Mouse (Mus musculus): Measurements from ENCODE around the gene BC048403.
A peak's percentile ranks its signal among the peaks of the same experiment; 100 is the strongest.

The BC048403 gene

DNA sequence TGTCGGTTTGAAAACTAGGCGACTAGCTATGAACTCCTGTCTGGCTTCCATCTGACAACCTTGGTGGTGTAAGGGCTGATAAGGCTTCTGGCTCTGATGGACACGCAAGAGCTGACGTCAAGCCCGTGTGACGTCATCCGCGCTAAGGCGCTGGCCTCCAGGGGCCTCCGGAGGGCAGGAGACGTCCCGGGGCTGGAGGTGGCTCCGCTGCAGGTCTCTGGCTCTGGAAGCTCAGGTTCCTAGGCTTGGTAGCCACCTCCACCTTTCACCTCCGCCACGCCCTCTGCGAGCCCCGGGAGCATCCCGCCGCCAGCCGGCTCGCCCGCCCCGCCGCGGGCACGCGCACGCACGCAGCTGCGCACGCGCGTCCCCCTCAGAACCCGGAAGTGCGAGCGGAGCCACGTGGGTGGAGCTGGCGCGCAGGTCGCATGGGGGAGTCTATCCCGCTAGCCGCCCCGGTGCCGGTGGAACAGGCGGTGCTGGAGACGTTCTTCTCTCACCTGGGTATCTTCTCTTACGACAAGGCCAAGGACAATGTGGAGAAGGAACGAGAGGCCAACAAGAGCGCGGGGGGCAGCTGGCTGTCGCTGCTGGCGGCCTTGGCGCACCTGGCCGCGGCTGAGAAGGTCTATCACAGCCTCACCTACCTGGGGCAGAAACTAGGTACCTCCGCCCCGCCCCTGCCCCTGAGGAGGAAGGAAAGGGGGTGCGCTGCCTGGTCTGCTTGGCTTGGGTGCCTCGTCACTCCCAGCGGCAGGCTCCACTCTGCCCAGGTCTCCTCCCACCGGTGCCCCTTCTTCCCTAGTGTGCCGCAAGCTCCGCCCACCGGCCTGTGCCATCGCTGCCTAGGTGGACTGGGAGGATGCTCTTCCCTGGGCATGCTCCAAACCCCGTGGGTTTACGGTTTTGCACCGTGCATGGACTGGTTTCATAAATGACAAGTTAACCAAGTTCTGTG, at the start of gene BC048403:
TSS of gene BC048403 (plus strand) at position 390 of the 958 bp plus-strand sequence.
- DNase-seq (ENCODE audit: low read depth, low spot score): peak; percentile 80

DNA sequence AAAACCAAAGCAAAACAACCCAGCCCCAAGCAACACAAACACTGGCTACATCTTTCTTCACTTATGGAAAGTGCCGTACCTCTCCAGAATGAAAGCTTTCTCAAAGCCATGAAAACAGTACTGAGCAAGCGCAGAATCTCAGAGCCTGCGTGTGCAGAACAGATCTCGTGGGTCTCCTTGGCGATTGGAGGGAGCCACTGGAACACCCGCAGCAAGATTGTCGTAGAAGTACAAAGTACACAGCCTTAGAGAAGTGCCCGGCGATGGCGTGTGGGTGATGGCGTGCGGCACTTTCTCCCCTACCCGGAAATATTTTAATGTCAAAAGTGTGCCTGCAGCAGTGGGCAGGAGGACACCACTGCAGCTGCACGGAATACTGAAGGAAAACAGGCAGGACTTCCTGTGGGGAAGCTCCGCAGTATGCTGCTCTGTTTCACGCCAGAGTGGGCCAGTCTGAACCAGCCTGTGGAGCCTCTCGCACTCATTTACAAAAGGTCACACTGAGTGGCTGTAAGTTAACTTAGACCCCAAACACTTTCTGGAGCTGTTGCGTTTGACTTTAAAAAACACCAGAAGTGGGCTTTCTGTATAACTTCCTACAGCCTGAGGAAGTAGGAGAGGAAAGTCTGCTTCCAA, 46.7 kb upstream of the BC048403 start:
- DNase-seq (ENCODE audit: low read depth, low spot score): no peak

DNA sequence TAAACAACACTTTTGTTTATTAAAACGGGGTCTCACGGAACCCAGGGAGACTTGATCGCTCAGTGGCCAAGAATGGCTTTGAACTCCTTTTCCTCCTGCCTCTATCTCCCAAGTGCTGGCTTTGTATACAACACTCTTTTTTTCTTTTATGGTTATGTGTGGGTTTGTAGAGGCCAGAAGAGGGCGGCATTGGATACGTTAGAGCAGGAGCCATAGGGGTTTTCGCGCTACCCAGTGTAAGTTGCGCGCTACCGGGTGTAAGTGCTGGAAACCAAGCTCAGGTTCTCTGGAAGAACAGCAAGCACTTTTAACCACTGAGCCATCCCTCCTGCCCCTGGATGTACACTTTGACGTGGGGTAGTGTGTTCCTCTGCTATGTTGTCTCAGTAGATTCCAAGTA, 45.2 kb upstream of the BC048403 start:
- no peak for DNase-seq (ENCODE audit: low read depth, low spot score)

DNA sequence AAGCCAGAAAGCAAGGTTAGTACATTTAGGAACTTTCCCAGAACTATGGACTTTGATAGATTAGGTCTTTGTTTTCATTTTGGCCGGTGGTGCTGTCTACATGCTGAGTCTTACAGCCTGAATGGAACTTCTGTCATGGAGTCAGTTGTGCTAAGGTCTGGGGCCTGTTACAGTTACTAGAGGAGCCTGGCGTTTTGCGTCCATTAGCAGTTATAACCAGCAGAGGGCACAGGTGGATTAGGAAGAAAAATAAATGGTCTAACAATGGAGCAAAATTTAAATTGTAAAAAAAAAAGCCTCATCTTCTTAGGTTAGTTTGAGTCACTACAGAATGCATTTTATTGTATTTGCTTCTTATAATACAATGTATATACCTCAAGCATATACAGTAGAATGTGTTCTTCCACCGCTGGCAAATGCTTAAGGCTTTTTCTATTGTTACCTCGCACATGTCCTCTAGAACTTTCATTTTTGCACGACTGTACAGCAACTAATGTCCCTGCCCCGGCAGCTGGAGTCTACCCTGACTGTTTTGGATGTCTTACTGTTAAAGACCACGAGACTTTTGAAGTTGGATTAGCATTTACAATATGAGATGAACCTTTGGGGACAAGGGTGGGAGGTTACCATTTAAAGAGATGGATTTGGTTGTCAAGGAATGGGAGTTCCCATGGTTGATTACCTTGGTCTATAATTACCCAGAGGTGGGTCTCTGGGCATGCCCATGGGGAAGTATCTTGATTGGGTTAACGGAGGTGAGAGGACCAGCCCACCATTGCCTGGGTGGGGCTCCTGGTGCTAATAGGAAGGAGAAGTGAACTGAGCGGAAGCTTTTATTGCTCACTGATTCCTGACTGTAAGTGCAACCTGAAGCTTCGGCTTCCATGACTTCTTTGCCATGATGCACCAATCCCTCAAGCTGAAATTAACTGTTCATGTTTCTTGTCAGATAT, 38.2 kb upstream of the BC048403 start:
- DNase-seq (ENCODE audit: low read depth, low spot score): peak; percentile 26

DNA sequence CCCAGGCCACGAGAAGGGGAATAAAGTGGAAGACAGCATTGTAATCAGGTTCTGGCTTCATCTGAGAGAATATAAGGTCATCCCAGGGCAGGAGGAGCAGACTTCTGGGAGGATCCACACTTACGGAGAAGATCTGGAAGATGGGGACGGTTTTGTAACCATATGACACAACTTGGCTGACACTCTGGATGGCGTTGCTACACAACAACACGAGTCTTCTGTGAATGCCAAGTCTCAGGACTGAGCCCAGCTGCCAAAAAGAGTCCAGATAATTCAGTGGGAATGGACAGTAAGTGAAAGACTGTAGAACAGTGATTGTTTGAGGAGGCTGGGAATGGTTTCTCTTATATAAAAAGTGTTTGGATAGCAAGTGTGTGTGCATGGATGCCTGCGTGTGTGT, 36.1 kb upstream of the BC048403 start:
- no peak for DNase-seq (ENCODE audit: low read depth, low spot score)

DNA sequence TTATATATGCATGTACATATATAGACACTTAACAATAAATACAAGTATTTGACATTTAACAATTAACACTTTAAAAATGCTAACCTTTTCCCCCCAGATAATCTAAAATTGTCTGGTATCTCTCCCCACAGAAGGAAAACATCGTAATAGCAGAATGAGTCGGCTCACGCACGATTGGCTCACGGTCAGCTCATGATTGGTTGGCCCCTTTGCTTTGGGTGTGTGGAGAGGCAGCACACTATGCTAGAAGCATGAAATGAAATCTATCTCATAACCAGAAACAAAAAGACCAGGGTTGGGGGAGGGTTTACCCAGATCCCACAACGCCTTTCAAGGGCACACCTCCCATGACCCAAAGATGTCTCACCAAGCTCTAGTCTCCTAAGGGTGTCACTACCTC, 34.9 kb upstream of the BC048403 start:
- no peak for DNase-seq (ENCODE audit: low read depth, low spot score)

DNA sequence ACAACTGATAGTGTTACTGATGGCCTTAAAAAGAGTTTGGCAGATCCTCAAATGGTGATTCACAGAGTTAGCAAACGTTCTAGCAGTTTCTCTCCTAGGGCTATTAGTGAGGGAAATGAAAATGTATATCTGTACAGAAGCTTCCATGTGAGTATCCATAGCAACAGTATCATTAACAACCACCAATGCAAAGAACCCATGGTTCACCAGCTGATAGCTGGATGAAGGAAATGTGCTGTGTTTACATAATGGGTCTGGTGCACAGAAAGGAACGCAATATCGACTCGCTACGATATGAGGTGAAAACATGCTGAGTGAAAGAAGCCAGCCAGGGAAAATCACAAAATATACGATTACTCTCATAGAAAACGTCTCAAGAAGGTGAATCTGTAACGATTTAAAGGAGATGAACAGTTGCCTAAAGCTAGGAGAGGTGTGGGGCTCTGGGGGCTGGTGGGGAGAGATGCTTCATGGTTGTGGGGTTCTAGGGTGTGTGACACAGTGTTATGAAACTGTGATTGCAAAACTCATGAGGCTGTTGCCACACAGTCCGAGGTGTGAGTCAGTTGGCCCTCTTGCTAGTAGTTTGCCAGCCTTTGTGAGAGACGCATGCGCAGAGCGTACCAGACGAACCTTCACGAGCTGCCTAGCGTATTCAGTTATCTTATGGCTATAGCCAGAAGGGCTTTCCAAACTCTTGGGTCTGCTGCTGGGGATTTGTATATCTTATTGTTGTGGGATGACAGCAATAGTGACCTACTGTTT, 34.2 kb upstream of the BC048403 start:
- DNase-seq (ENCODE audit: low read depth, low spot score): no peak

DNA sequence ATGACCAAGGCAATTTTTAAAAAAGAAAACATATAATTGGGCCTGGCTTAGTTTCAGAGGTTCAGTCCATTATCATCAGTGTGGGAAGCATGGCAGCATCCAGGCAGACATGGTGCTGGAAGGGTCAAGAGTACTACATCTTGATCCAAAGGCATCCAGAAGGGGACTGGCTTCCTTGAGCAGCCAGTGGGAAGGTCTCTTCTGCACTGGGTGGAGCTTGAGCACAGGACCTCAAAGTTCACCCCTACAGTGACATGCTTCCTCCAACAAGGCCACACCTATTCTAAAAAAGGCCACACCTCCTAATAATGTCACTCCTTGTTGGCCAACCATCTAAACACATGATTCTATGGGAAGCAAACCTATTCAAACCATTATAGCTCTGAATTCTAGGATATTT, 22.9 kb upstream of the BC048403 start:
- DNase-seq (ENCODE audit: low read depth, low spot score): no peak

DNA sequence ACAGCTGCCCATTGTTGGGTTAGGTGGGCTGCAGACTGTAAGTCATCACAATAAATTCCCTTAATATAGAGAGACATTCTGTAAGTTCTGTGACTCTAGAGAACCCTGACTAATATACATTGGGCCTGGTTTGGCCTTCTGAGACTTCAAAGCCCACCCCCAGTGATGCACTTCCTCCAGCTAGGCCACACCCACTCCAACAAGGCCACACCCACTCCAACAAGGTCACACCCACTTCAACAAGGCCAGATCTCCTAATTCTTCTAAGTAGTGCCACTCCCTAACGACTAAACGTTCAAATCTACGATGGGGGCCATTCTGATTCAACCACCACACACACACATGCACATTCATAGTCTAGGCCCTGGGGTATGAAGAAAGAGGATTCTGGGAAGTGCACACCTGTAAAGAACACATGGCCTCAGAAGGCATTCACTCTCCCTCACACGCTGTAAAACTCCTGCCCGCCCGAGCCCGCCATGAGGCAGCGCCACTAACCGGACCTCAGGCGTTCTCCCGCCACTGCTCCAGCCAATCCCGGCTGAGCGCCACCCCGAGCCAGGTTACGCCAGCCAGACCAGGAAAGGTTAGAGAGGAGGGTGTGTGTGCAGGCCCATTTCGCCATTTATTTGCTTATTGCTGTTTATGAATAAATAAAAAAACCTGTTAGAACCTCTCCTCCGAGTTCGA, 20.7 kb upstream of the BC048403 start:
- no peak for DNase-seq (ENCODE audit: low read depth, low spot score)

DNA sequence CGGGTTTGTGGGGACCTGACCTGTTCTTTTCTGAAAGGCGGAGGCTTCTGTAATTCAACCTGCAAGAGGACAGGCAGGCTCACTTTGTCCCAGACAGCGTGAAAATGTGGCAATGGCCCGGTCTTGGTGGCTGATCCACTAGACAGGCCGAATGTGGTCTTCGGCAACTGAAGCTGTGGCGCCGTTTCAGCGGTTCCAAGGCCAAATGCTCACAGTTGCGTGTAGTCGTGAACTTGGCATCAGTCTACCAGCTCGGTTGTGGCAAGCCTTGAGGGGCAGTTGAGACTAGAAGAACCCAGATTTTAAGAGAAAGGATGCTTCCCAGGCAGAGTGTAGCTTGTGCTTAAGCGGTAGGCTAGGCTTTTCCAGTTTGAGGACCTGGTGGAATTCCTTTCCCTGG, 19.0 kb upstream of the BC048403 start:
- no peak for DNase-seq (ENCODE audit: low read depth, low spot score)

DNA sequence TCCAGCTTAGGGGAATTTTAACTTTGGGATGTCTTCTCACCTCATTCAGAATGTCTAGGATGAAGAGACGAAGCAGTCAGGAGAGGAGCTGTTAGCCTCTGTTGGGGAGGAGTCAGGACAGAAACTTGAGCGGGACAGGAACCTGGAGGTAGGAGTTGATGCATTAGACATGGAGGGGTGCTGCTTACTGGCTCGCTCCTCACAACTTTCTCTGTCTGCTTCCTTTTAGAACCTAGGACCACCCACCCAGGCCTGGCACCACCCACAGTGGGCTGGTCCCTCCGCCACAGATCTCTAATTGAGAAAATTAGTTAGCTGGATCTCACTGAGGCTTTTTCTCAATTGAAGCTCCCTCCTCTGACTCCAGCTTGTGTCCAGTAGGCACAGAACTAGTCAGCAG, 13.2 kb upstream of the BC048403 start:
- no peak for DNase-seq (ENCODE audit: low read depth, low spot score)

DNA sequence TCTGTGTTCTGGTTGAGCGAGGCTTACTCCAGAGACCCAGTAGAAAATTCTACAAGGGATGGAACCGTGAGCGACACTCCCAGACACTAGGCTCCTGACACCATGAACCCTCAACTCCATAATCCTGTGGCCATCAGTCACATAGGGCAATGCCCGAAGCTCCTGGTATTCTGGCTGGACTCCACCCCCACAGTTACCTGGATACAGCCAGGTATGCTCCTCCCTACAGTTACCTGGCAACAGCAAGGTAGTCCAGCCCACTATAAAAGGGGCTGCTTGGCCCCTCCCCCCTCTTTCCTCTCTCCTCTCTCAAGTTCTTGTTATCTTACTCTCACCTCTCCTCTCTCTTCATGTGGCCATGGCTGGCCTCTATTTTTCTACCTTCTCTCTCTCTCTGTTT, 12.6 kb upstream of the BC048403 start:
- DNase-seq (ENCODE audit: low read depth, low spot score): no peak

DNA sequence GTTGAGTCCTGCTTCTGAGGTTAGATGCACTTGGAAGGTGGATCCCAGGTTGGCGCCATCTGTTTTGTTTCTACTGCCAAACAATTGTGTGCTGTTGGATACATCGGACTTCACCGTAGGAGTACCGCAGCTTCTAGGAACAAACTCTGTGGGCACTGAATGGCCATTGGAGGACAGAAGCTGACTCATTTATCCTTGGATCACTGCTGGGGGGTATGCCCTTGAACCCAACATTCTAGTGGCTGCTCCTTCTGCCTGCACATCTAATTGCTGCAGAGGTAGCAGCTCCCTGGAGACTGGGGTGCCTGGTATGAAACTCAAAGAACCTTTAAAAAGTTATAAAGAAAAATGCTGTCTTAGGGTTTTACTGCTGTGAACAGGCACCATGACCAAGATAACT, 11.5 kb upstream of the BC048403 start:
- DNase-seq (ENCODE audit: low read depth, low spot score): no peak

DNA sequence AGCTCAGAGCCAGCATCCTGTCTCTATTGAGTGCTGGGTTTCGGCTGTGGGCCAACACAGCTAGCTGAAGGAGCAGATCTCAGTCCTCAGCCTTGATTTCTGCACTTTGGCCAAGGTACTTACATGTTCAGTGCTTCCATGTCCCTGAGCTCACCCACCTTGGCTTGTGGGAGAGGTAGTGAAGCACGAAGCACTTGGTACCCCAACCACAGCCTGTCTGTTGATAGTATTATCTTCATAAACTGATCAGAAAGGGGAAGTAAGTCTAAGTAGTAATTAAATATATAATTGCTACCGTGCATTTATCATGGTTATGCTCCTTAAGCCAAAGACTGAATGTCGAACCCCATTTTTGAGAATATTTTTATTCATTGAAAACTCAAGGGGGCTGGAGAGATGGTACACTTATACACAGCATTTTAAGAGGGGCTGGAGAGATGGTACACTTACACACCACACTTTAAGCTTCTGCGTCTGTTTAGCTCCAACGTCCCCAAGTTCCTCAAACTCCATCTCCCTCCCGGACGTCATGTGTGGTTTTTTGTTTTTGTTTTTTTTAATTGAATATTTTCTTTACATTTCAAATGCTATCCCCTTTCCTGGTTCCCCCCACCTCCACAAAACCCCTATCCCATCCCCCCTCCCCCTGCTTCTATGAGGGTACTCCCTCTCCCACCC, 8.6 kb upstream of the BC048403 start:
- no peak for DNase-seq (ENCODE audit: low read depth, low spot score)

DNA sequence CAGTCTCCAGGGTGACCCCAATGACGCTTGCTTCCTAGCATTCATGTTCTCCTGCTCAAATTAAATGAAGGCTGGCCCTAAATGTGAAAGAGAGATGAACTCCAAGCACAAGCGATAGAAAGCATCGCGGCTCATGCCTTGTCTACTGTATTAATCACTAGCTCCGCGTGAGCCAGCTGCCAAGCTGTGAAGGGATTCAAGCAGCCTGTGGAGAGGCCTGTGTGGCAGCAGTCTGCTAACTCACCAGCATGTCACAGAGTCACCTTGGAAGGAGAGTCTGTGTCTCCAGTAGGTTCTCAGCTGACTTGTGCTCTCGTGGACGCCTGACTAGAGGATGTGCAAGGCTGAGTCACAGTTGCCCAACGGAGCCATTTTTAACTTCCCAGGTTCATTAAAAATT, 7.2 kb upstream of the BC048403 start:
- no peak for DNase-seq (ENCODE audit: low read depth, low spot score)

DNA sequence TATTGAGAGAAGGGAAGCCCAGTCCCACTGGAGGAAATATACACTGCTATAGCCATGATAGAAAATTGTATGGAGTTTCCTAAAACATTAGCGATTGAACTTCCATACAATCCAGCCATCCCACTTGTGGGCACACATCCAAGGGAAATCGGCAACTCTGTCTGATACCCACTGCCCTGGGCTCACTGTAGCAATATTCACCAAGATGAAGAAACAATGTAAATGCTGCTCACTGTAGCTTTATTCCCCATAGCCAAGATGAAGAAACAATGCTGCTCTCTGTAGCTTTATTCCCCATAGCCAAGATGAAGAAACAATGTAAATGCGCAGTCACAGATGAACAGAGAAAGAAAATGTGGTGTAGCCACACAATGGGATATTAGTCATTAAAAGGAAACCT, 2.5 kb upstream of the BC048403 start:
- no peak for DNase-seq (ENCODE audit: low read depth, low spot score)

DNA sequence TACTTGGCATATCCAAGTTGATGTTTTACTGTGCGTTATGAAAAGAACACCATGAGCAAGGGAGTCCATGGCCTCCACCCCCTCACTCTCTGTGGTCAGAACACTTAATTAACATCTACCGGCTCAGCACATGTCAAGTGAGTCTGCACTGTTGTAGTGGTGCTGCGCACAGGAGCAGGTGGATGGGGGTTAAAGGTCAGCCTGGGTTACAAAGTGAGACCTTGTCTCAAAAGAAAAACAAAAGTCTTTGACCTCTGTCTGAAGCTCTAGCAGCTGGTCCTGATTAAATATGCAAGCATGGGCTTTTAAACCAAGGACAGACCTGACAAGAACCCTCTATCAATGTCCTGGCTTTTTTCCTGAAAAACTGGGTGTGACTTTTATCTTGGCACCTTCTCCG, 2.6 kb downstream of the BC048403 start:
- no peak for DNase-seq (ENCODE audit: low read depth, low spot score)

DNA sequence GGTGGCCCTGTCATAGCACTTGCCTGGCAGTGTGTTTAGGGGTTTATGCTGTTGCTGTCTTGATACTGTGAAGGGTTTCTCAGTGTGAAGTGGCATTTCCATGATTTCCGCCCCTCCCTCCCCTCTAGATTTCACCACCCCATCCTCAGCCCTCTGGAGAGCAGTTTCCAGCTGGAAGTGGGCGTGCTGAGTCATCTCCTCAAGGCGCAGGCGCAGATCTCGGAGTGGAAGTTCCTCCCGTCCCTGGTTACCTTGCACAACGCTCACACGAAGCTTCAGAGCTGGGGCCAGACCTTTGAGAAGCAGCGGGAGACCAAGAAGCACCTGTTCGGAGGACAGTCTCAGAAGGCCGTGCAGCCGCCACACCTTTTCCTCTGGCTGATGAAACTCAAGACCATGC, 10.4 kb downstream of the BC048403 start:
- DNase-seq (ENCODE audit: low read depth, low spot score): no peak

DNA sequence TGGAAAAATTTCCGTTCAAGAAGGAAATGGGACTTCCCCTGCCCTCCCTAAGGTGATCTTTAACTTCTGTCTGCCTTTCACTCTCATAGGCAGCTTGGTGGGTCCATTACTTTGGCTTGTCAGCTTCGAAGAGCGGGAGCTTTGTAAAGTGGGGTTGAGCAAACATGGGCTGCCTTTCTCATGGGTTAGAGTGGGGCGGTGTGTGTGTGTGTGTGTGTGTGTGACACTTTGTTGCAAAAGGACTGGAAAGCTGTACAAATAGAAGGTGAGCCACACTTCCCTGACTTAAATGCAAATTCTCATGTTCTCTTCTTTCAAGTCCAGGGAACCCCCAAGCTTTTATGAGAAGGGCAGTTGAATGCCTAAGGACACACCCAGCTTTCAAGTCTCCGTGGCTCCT, 14.5 kb downstream of the BC048403 start:
- no peak for DNase-seq (ENCODE audit: low read depth, low spot score)

DNA sequence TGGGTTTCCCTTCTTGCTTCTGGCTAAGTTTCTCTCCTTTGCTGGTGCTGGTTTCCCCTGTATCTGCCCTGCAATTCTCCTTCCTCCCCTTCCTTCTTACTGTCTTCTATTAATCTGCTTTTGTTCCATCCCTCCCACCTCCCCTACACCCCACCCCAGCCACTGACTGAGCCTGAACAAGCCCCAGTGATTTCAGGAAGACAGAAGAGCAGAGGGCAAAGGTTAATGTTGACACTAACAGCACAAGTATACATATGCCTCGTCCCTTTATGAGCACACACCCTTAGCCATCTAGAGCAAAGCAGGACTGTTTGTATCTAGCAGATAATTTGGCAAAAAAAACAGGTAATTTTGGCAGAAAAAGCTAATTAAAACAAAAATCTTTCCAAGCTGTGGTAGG, 16.1 kb downstream of the BC048403 start:
- DNase-seq (ENCODE audit: low read depth, low spot score): no peak
